Mouse (Mus musculus): ENCODE measurements around the gene Susd5.

DNA sequence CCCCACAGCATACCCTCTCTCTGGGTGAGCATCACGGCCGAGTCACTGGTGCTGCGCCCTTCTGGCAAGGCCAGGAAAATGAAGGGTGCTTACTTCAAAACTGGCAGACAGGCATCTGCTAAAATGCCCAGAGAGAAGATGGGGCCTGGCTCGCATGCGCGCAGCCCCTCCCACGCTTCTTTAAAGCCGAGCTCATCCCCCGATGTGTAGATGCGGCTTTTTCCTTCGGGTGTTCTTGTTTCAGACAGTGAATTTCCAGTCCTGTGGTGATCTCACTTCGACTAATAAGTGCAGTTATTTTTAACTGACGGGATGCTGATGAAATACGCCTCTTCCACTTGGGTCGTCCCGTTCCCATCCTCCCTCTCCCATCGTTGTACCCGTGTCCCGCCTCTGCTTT, 16.7 kb downstream of the Susd5 start:
- TF ChIP-seq CTCF (IDR thresholded peaks at IDR 0.05; ENCODE audit: borderline replicate concordance, insufficient read depth, low read depth, low read length) (no peak), POLR2A (IDR thresholded peaks at IDR 0.05; ENCODE audit: borderline replicate concordance, insufficient read depth, low read length) (no peak)
